Mouse (Mus musculus) adrenal gland, adult 8-10 months (tissue): ENCODE results near the gene Fanca. TPM values are rescaled to one million over a fixed set of nuclear protein-coding genes. Genes with fewer than 3 reads are reported as not detected.
"Not testable (repeated sequence)": the region's sequence is repeated elsewhere in the genome, so short reads cannot be mapped to it uniquely, and the experiment has no call there.

Experiments
- DNase-seq: peaks from one replicate; pipeline ENCODE4 v3.0.0; 2022
- total RNA-seq, 4 experiments: library from RNA; stranded (reverse); gene quantifications; 2 replicates each; pipeline ENCODE4 v1.2.4; 2022

Fanca gene
- total RNA-seq, 4 experiments from 2014 or later: 4.3 to 7.4 (median 5.5) TPM

- DNase-seq: no peak
Observed at GRCm38 (mm10) chr8:123330701-123331100, 12.3 kb upstream of the Fanca start.

DNA sequence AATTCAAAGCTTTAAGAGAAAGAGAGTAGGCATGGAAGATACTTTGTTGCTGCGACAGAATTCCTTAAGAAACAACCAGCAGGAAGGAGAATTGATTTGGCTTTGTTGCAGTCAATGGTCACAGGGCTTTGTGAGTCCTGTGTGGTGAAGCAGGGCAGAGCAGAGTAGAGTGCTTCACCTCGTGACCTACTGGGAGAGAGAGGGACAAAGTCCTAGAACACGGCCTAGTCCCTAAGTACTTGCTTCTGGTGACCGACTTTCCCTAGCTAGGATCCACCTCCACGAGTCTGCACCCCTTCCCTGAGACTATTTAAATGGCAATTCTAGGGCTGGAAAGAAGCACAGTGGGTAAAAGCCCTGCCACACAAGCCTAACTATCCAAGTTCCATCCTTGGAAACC is 11.6 kb upstream of the Fanca start:
- DNase-seq: no peak

GRCm38 (mm10) chr8:123329350-123329749 is 11.0 kb upstream of the Fanca start:
- DNase-seq: no peak

DNA sequence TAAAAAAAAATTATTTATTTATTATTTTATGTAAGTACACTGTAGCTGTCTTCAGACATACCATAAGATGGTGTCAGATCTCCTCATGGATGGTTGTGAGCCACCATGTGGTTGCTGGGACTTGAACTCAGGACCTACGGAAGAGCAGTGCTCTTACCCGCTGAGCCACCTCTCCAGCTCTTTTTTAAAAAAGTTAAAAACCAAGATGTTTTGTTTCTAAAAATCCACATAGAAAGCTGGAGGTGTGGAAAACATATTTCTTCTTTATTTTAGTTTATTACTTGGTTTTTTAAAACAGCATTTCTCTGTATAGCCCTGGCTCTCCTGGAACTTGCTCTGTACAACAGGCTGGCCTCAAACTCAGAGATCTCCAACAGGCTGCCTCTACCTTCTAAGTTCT is 10.2 kb upstream of the Fanca start:
- no peak for DNase-seq

DNA sequence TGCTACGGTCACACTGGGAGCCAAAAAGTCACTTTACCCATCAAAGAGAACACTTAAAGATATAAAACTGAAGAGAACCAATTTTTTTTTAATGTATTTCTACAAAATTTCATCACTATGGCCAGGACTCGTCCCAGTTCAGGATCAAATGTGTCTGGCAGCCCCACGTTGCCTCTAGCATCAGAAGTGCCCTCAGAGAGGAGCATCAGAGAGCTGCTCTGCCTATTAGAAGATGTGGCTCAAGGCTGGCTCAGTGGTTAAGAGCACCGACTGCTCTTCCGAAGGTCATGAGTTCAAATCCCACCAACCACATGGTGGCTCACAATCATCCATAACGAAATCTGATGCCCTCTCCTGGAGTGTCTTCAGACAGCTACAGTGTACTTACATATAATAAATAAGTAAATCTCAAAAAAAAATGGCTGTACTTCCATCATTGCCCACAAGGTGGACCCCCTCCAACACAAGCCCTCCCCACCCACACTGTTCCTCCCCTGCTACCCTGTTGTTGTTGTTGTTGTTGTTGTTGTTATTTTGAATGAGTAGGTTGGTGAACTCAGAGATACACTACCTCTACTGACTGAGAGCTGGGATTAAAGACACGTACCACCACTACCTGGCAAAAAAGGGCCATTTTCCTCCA is 1.3 kb upstream of the Fanca start:
- no peak for DNase-seq

GRCm38 (mm10) chr8:123317781-123318466 is 452 bp downstream of the Fanca start:
- no peak for DNase-seq

DNA sequence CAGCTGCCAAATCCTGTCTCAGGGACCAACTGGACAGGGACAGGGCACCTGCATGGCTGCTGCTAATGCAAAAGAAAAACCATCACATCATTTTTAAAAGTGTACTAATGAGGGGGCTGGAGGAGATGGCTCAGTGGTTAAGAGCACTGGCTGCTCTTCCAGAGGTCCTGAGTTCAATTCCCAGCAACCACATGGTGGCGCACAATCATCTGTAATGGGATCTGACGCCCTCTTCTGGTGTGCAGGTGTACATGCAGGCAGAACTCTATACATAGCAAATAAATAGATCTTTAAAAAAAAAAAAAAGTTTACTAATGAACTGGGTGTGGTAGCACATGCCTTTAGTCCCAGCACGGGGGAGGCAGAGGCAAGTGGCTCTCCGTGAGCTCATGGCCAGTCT is 9.6 kb downstream of the Fanca start:
- no peak for DNase-seq

DNA sequence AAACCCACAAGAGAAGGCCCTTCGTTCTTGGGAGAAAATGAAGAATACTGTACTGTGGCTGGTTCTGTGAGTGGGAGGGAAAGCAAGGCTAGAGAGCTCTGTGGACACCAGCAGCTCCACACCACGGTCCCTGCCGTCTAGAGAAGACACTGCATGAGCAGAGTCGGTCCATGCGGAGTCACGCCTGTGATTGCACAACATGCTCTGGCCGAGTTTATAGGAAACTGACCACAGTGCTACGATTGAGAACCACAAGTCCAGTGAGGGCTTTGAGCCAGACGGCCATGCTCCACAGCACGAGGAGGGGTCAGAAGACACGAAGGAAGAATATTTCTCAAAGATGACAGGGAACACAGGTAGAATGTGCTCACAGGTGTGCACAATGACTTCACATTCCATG is 20.1 kb downstream of the Fanca start:
- DNase-seq: no peak

- DNase-seq: no peak
Observed at GRCm38 (mm10) chr8:123292785-123293184, 25.6 kb downstream of the Fanca start.

- DNase-seq: no peak
Observed at GRCm38 (mm10) chr8:123292281-123292680, 26.1 kb downstream of the Fanca start.

DNA sequence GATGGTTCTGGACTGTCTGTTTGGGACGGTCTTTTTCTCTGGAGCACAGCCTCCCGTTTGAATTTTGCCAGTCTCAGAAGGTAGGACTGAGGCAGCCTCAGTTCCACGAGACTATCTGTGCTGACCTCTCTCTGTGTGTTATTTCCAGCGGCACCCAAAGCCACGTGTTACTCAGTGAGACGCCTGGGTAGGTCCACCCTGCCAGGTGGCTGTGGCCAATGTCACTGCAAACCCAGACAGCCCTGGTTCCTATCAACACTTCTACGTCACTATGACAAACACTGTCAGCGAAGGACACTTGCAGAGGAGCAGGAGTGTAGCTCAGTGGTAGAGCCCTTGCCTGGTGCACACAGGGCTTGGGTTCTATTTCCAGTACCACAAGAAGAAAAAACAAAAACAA is 26.7 kb downstream of the Fanca start:
- DNase-seq: no peak

GRCm38 (mm10) chr8:123290679-123291078 is 27.7 kb downstream of the Fanca start:
- DNase-seq: no peak

- no peak for DNase-seq
Observed at GRCm38 (mm10) chr8:123290166-123290565, 28.2 kb downstream of the Fanca start.

GRCm38 (mm10) chr8:123287362-123287761 is 31.0 kb downstream of the Fanca start:
- no peak for DNase-seq

GRCm38 (mm10) chr8:123284493-123284892 is 33.9 kb downstream of the Fanca start:
- no peak for DNase-seq

GRCm38 (mm10) chr8:123283991-123284390 is 34.4 kb downstream of the Fanca start:
- no peak for DNase-seq

DNA sequence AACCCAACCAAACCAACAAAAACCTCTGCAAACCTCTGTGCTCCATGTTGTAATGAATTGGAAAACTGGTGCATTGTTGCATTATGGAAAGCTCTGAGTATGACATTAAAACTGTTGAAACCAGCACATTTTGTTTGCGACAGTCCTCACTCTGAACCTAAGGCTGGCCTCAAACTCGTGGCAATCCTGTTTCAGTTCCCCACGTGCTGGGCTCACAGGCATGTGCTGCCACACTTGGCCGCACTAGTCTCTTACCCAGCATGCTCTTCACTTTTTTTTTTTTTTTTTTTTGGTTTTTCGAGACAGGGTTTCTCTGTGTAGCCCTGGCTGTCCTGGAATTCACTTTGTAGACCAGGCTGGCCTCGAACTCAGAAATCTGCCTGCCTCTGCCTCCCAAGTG is 35.4 kb downstream of the Fanca start:
- DNase-seq: not testable (repeated sequence)

DNA sequence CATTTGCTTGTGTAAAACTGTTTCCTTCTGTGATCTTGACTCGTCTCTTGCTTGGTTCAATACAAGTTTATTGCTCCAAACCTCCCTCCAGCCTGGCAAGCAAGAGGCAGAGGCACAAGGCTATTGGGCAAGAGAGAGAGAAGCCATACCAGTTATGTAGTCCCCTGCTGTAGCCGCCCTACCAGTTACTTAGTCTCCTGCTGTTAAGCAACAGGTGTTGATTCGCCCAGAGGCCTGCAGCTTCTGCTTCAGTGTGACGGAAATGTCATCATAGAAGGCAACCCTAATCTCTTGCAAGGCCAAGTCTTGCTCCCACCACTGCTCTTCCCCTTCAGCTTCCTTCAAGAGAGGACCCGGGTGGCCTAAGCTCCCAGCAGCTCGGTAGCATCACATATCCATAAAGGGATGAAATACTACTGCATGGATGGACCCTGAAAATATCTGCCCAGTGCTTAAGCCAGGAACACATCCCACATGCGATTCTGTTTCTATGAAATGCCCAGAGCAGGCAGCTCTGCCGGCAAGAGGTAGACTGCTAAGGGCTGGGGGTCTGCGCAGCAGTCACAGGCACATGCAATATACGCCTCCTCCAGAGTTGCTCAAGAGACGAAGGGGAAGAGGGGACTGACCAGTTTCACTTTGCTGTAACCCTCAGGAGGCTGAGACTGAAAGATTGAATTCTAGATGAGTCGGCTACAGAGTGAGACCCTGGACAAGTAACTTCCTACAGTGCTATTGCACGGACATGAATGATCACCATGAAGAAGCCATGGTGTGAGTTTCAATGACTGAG is 37.9 kb downstream of the Fanca start:
- no peak for DNase-seq

DNA sequence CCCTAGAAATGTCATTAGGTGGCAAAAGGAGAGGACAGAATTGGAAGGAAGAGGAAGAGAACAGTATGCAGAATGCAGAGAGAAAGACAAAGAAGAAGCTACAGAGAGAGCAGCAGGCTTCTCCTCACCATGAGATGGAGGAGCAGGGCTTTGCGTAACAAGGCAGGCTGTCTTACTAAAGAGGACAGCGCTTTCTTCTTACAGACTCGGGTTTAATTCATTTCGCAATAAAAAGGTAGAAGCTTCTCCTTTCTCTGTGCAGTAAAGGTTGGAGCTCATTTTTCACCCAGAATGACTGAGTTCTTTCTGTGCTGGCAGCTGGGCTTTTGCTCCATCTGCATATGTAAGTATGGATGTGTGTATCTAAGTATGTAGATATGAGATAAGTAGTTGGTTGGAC is 38.5 kb downstream of the Fanca start:
- no peak for DNase-seq

DNA sequence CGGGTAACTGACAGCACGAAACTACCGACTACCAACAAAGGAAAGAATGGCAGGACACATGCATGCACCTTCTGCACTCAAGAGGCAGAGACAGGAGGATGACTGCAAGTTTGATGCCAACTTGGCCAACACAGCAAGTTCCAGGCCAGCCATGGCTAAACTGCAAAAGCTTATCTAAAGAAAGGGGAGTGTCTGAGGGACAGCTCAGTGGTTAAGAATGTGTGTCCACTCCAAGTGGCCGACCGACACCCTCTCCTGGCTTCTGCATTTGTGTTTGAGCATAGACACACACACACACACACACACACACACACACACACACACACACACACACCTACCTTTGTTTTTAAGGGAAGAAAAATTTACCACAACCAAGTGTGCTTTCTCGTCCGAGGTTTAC is 39.9 kb downstream of the Fanca start:
- DNase-seq: no peak

- DNase-seq: no peak
Observed at GRCm38 (mm10) chr8:123275096-123275495, 43.3 kb downstream of the Fanca start.

- no peak for DNase-seq
Observed at GRCm38 (mm10) chr8:123274447-123274846, 43.9 kb downstream of the Fanca start.

GRCm38 (mm10) chr8:123271901-123272300 is 46.5 kb downstream of the Fanca start:
- DNase-seq: no peak

DNA sequence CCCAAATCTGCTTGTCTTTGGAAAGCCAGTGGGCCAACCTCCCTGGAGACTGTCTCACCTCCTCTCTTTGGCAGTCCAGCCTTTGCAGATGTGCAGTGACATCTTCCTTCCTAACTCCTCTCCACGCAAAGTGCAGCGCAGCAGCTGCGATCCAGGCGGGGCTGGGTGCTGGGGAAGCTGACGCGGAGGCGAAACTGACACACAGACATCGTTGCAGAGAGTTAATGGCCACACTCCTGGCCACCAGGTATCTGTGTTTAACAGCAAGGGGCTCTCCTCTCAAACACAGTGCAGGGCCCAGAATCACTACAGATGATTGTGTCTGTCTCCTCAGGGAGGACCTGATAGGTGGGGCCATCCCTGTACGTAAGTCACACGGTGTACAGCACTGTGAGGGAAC is 47.2 kb downstream of the Fanca start:
- no peak for DNase-seq
